Mouse (Mus musculus): ENCODE results near the gene Ciart.

- TF ChIP-seq CTCF (IDR thresholded peaks at IDR 0.05; ENCODE audit: low read depth, low read length) (no peak), POLR2A (IDR thresholded peaks at IDR 0.05; ENCODE audit: borderline replicate concordance, low read depth, low read length) (no peak)
These were observed 17.9 kb upstream of the Ciart start for GRCm38 (mm10) chr3:95899800-95900524.
